Mouse (Mus musculus): ENCODE measurements around the gene Mgat2. TPM values are rescaled to one million over a fixed set of nuclear protein-coding genes. Genes with fewer than 3 reads are reported as not detected.
A peak's percentile ranks its signal among the peaks of the same experiment; 100 is the strongest.

Gene Mgat2
- polyA plus RNA-seq, 1 experiment from 2014 or later: 41.9 TPM

DNA sequence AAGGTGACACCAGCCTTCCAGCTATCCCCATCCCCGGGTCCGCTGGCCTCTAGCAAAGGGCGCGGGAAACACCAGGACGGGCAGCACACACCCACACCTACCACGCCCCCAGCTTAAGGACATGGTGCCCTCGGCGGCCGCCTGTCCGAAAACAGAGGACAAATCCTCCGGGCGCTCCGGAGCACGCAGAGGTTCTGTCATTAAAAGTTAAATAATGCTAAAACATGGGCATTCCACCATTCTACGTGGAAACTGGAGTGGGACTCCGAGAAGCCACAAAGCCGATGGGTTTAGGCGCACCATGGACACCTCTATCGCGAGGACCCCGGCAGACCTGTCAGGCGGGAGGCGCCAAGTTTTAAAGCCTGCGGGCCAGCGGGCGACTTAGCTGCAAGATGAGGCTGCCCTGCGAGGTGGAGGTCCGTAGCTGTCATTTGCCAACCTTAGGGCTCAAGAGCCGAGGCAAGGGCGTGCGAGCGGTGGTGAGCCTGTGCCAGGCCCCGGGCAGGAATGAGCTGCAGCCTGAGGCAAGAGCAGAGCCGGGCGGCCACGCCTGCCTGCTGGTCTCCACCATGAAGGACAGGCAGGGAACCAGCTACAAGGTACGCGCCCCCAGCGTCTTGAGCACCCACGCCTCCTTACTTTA lies 15.4 kb upstream of the Mgat2 start, which contains the start of gene Lrr1:
Gene Lrr1, plus strand, starts transcription at position 354 of the 646 bp plus-strand sequence.
- Histone ChIP-seq H3K4me3 (replicated peaks; ENCODE audit: low read length) (peak within 1 kb of the TSS; percentile 81), H3K27me3 (ENCODE audit: control insufficient read depth, insufficient read depth, low read length) (no peaks in the 10 kb centered on the region), H3K27ac (ENCODE audit: low read length) (peak within 1 kb of the TSS; percentile 47; the same call in 1 of the 2 replicates), H3K9ac (ENCODE audit: low read length) (peak within 1 kb of the TSS; percentile 76), H3K4me1 (ENCODE audit: control insufficient read depth, insufficient read depth, low read length) (peaks cover 14% of the 10 kb centered on the region), H3K9me3 (replicated peaks; ENCODE audit: control insufficient read depth, low read length) (no peaks in the 10 kb centered on the region), H3K4me2 (ENCODE audit: low read depth, low read length) (peak within 1 kb of the TSS; percentile 93), H3K36me3 (ENCODE audit: control insufficient read depth, insufficient read depth, low read length) (no peaks in the 10 kb centered on the region)
- ATAC-seq (ENCODE audit: insufficient read depth, low FRiP score): peak; percentile 87
- under 1% methylated on average over 40 of the region's 40 CpGs for WGBS

- peaks cover 14% of the 10 kb centered on the region for H3K4me1 ChIP-seq (ENCODE audit: control insufficient read depth, insufficient read depth, low read length)
- WGBS: 92% methylated on average over 2 of the region's 2 CpGs
- no peak overlapping the region for H3K27ac ChIP-seq (ENCODE audit: low read length)
- H3K36me3 ChIP-seq (ENCODE audit: control insufficient read depth, insufficient read depth, low read length): 0 out of 2 replicates have a peak, but pooled peaks cover 3% of the 10 kb centered on the region
- H3K4me2 ChIP-seq (ENCODE audit: low read depth, low read length): no peak overlapping the region
- no peak for ATAC-seq (ENCODE audit: insufficient read depth, low FRiP score)
- no peaks in the 10 kb centered on the region for H3K9me3 ChIP-seq (replicated peaks; ENCODE audit: control insufficient read depth, low read length)
- no peaks in the 10 kb centered on the region for H3K27me3 ChIP-seq (ENCODE audit: control insufficient read depth, insufficient read depth, low read length)
- no peak overlapping the region for H3K4me3 ChIP-seq (replicated peaks; ENCODE audit: low read length)
- H3K9ac ChIP-seq (ENCODE audit: low read length): no peak overlapping the region
Measured at GRCm38 (mm10) chr12:69171307-69171706, 12.7 kb upstream of the Mgat2 start.

GRCm38 (mm10) chr12:69175975-69176374 lies 8.0 kb upstream of the Mgat2 start:
- Histone ChIP-seq H3K27me3 (ENCODE audit: control insufficient read depth, insufficient read depth, low read length) (no peaks in the 10 kb centered on the region), H3K4me1 (ENCODE audit: control insufficient read depth, insufficient read depth, low read length) (no peaks in the 10 kb centered on the region), H3K4me2 (ENCODE audit: low read depth, low read length) (no peak overlapping the region), H3K9ac (ENCODE audit: low read length) (no peak overlapping the region), H3K4me3 (replicated peaks; ENCODE audit: low read length) (no peak overlapping the region), H3K9me3 (replicated peaks; ENCODE audit: control insufficient read depth, low read length) (no peaks in the 10 kb centered on the region), H3K36me3 (ENCODE audit: control insufficient read depth, insufficient read depth, low read length) (peaks cover 3% of the 10 kb centered on the region), H3K27ac (ENCODE audit: low read length) (no peak overlapping the region)
- WGBS: 69% methylated on average over 3 of the region's 3 CpGs
- ATAC-seq (ENCODE audit: insufficient read depth, low FRiP score): peak; percentile 40; the same call in 1 of the 2 replicates

GRCm38 (mm10) chr12:69177526-69177925 lies 6.4 kb upstream of the Mgat2 start:
- H3K9ac ChIP-seq (ENCODE audit: low read length): no peak overlapping the region
- no peak overlapping the region for H3K4me3 ChIP-seq (replicated peaks; ENCODE audit: low read length)
- H3K4me2 ChIP-seq (ENCODE audit: low read depth, low read length): no peak overlapping the region
- no peak overlapping the region for H3K27ac ChIP-seq (ENCODE audit: low read length)
- ATAC-seq (ENCODE audit: insufficient read depth, low FRiP score): no peak
- H3K4me1 ChIP-seq (ENCODE audit: control insufficient read depth, insufficient read depth, low read length): no peaks in the 10 kb centered on the region; the same call in 1 of the 2 replicates
- no peaks in the 10 kb centered on the region for H3K27me3 ChIP-seq (ENCODE audit: control insufficient read depth, insufficient read depth, low read length)
- 87% methylated on average over 3 of the region's 3 CpGs for WGBS
- no peaks in the 10 kb centered on the region for H3K9me3 ChIP-seq (replicated peaks; ENCODE audit: control insufficient read depth, low read length)
- peaks cover 9% of the 10 kb centered on the region for H3K36me3 ChIP-seq (ENCODE audit: control insufficient read depth, insufficient read depth, low read length)

GRCm38 (mm10) chr12:69179371-69179770 lies 4.6 kb upstream of the Mgat2 start:
- H3K4me3 ChIP-seq (replicated peaks; ENCODE audit: low read length): no peak overlapping the region
- WGBS: 54% methylated on average over 12 of the region's 12 CpGs
- H3K9ac ChIP-seq (ENCODE audit: low read length): no peak overlapping the region
- no peaks in the 10 kb centered on the region for H3K27me3 ChIP-seq (ENCODE audit: control insufficient read depth, insufficient read depth, low read length)
- ATAC-seq (ENCODE audit: insufficient read depth, low FRiP score): no peak
- H3K4me1 ChIP-seq (ENCODE audit: control insufficient read depth, insufficient read depth, low read length): no peaks in the 10 kb centered on the region; the same call in 1 of the 2 replicates
- H3K36me3 ChIP-seq (ENCODE audit: control insufficient read depth, insufficient read depth, low read length): peaks cover 9% of the 10 kb centered on the region
- H3K27ac ChIP-seq (ENCODE audit: low read length): no peak overlapping the region
- H3K9me3 ChIP-seq (replicated peaks; ENCODE audit: control insufficient read depth, low read length): no peaks in the 10 kb centered on the region
- no peak overlapping the region for H3K4me2 ChIP-seq (ENCODE audit: low read depth, low read length)

GRCm38 (mm10) chr12:69181800-69182199 lies 2.2 kb upstream of the Mgat2 start:
- 90% methylated on average over 4 of the region's 4 CpGs for WGBS
- H3K9ac ChIP-seq (ENCODE audit: low read length): no peak overlapping the region

GRCm38 (mm10) chr12:69184342-69185295 lies 662 bp downstream of the Mgat2 start:
- no peaks in the 10 kb centered on the region for H3K9me3 ChIP-seq (replicated peaks; ENCODE audit: control insufficient read depth, low read length)
- peak; percentile 55 for ATAC-seq (ENCODE audit: insufficient read depth, low FRiP score)
- H3K4me3 ChIP-seq (replicated peaks; ENCODE audit: low read length): peak overlapping the region; percentile 96
- WGBS: 1% methylated on average over 83 of the region's 86 CpGs
- peaks cover 10% of the 10 kb centered on the region for H3K36me3 ChIP-seq (ENCODE audit: control insufficient read depth, insufficient read depth, low read length)
- peak overlapping the region; percentile 92 for H3K9ac ChIP-seq (ENCODE audit: low read length)
- H3K4me2 ChIP-seq (ENCODE audit: low read depth, low read length): peak overlapping the region; percentile 96
- peak overlapping the region; percentile 89 for H3K27ac ChIP-seq (ENCODE audit: low read length)
- peaks cover 15% of the 10 kb centered on the region for H3K4me1 ChIP-seq (ENCODE audit: control insufficient read depth, insufficient read depth, low read length)
- H3K27me3 ChIP-seq (ENCODE audit: control insufficient read depth, insufficient read depth, low read length): no peaks in the 10 kb centered on the region

More at GRCm38 (mm10) chr12:69181800-69182199, 2.2 kb upstream of the Mgat2 start:
- peaks cover 5% of the 10 kb centered on the region for H3K36me3 ChIP-seq (ENCODE audit: control insufficient read depth, insufficient read depth, low read length)
- no peak overlapping the region for H3K4me3 ChIP-seq (replicated peaks; ENCODE audit: low read length)
- peaks cover 9% of the 10 kb centered on the region for H3K4me1 ChIP-seq (ENCODE audit: control insufficient read depth, insufficient read depth, low read length)
- H3K9me3 ChIP-seq (replicated peaks; ENCODE audit: control insufficient read depth, low read length): no peaks in the 10 kb centered on the region
- no peak overlapping the region for H3K4me2 ChIP-seq (ENCODE audit: low read depth, low read length)
- no peak for ATAC-seq (ENCODE audit: insufficient read depth, low FRiP score)
- H3K27me3 ChIP-seq (ENCODE audit: control insufficient read depth, insufficient read depth, low read length): no peaks in the 10 kb centered on the region
- no peak overlapping the region for H3K27ac ChIP-seq (ENCODE audit: low read length)

GRCm38 (mm10) chr12:69185371-69185770 lies 1.4 kb downstream of the Mgat2 start:
- Histone ChIP-seq H3K4me3 (replicated peaks; ENCODE audit: low read length) (peak overlapping the region; percentile 96), H3K27ac (ENCODE audit: low read length) (no peak overlapping the region), H3K4me1 (ENCODE audit: control insufficient read depth, insufficient read depth, low read length) (peaks cover 15% of the 10 kb centered on the region), H3K9ac (ENCODE audit: low read length) (peak overlapping the region; percentile 92), H3K36me3 (ENCODE audit: control insufficient read depth, insufficient read depth, low read length) (peaks cover 12% of the 10 kb centered on the region), H3K4me2 (ENCODE audit: low read depth, low read length) (peak overlapping the region; percentile 96), H3K9me3 (replicated peaks; ENCODE audit: control insufficient read depth, low read length) (no peaks in the 10 kb centered on the region), H3K27me3 (ENCODE audit: control insufficient read depth, insufficient read depth, low read length) (no peaks in the 10 kb centered on the region)
- 74% methylated on average over 7 of the region's 7 CpGs for WGBS
- ATAC-seq (ENCODE audit: insufficient read depth, low FRiP score): no peak

All from stomach, embryonic 16.5 days (tissue).